Mouse (Mus musculus) layer of hippocampus, postnatal 25 days (tissue): ENCODE data around the gene Hist1h2bc. TPM values are rescaled to one million over a fixed set of nuclear protein-coding genes. Genes with fewer than 3 reads are reported as not detected.

Experiments
- DNase-seq, 2 experiments: peaks; one replicate each; pipeline ENCODE4 v3.0.0; 2022; ENCODE audit warnings: mixed read lengths in 2 of 2, low spot score in 1 of 2; ENCODE audit errors: extremely low spot score in 1 of 2
- microRNA-seq, 2 experiments: library from miRNA; unstranded; fragments of <30 nt; microRNA quantifications; one replicate each; pipeline ENCODE4 v1.2.0; 2021
- total RNA-seq, 2 experiments: library from RNA; stranded (reverse); gene quantifications; 2 replicates each; pipeline ENCODE4 v1.2.3; 2021

The Hist1h2bc gene
- total RNA-seq, 2 experiments from 2014 or later: 50.7 to 51.1 TPM

DNA sequence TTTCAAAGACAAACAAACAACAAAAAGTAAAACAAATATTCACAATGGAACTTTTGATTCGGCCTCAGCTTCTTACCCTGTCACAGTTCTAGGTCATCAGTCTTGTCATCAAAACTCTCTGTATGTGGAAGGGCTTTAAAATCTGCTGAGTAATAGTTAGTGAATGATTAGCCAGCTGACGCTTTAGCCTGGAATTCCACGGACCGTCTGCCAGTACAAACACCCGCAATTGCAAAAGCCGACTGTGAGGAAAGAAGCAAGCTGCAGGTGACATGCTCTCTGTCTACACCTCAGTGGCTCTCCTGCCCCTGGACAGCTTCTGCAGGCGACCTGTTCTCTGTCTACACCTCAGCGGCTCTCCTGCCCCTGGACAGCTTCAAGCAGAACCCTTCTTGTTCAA, 46.5 kb downstream of the Hist1h2bc start:
- DNase-seq: no peak

GRCm38 (mm10) chr13:23732156-23732804, 48.3 kb downstream of the Hist1h2bc start:
- no peak for DNase-seq

DNA sequence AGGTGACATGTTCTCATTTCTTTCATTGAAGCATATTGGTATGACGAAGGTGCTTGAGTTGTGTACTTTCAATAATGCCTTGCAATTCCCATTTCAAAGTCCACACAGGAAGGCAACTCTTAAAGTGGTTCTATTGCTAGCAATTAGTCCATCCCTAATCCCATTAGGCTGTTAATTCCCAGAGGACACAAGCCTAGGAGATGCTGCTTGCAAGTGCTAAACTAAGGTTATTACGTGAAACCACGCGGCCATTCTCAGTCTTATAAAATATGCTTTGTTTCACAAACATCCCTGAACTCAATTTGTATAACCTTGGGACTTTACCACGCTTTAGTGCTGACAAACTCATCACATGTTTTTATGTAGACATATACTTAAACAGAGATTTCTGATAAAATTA, 53.1 kb downstream of the Hist1h2bc start:
- DNase-seq: no peak

DNA sequence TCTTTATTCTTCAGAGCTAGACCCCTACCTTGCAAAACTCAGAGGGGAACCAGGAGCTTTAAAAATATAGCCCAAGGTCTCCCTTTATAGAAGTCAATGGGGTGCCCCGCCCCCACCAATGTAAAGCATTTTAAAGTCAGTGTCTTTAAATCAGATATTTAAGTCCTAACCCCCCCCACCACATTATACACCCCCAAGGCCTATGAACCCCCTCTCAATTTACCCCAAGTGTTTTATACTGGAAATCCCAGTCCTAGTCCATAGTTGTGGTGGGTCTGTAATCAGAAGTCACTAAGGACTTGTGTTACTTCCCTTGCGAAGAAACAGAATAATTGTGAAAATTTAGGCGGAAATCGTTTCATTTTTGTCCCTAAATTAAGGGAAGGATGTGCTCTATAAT, 54.0 kb downstream of the Hist1h2bc start:
- no peak for DNase-seq

DNA sequence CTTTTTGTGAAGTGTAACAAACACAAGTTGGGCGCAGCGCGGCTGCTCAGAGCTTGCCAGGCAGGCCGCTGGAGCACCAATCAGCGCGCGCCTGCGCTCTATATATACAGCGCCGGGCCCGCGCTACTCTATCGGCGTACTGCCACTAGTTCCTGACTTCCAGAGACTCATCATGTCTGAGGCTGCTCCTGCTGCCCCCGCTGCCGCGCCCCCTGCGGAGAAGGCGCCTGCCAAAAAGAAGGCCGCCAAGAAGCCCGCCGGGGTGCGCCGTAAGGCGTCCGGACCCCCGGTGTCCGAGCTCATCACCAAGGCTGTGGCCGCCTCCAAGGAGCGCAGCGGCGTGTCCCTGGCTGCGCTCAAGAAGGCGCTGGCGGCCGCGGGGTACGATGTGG, 54.7 kb downstream of the Hist1h2bc start, which contains the start of gene Hist1h1c:
Gene Hist1h1c (plus strand): TSS at position 132 of the 392 bp plus-strand sequence.
- DNase-seq: peak; percentile 75 to 86

- peak; percentile 69 to 80 for DNase-seq
Measured at GRCm38 (mm10) chr13:23739069-23739921, 55.3 kb downstream of the Hist1h2bc start.

- no peak for DNase-seq
Measured at GRCm38 (mm10) chr13:23739922-23740252, 55.9 kb downstream of the Hist1h2bc start.

DNA sequence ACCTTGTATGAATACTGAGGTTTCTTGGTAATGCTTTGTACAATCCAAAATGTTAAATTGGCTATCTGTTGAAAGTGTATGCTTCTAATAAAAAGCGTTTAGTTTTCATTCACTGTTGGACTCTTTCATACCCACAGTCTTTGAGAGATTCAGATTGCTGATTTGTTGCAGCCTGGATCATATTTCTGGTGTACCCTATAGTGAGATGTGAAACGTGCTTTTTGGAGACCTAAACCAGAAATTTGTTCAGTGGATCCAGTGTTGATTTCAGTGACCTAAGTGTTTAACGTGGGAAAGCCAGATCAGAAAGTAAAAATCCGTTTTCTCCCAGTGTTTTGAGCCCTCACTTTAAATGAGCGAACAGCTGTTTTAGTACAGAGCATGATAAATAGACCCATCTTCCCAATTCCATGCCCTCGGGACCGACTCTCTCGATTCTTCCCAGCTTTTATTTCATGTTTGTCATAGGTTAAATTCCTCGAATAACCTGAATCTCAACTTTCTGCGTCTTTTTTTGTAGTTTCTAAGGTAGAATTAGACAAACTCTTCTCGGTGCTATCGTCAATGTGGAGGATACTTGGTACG, 56.3 kb downstream of the Hist1h2bc start:
- DNase-seq: no peak

DNA sequence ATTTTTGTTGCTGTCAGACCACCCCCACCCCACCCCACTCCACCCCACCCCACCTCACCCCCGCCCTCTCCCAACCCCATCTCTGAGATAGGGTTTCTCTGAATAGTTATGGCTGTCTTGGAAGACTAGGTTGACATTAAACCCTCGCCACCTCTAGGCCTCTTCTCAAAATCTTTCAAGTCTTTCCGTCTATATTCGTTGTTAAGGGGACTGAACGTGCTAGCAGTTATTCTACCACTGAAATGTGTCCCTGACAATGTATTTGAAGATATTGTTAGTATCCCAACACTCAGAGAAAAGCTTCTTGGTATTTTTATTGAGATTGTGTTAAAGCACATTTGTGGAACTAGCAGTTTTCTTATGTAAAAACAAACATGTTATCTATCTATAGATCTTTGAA, 56.9 kb downstream of the Hist1h2bc start:
- DNase-seq: no peak

GRCm38 (mm10) chr13:23742007-23742406, 58.0 kb downstream of the Hist1h2bc start:
- DNase-seq: no peak

Small RNA genes lying within 50 kb of the gene (microRNA-seq; reads per million reads assigned to microRNA genes)
- 0 reads per million in 2 experiments for gene Gm44350

Other genes with a start within 250 kb of the Hist1h2bc start
- gene Btn1a1, start 218.3 kb upstream of the Hist1h2bc start, total RNA-seq: not detected
- under 1 TPM; 0.59 to 0.66 TPM for gene Btn2a2, start 195.3 kb upstream of the Hist1h2bc start, total RNA-seq
- 100 to 1,000 TPM; 289 to 367 TPM for gene Hist1h4h, start 153.1 kb upstream of the Hist1h2bc start, total RNA-seq
- 10 to 100 TPM in 1 of 2 experiments, 1 to 10 TPM in 1; 7.8 to 12.2 TPM for gene Hist1h2af, start 150.3 kb upstream of the Hist1h2bc start, total RNA-seq
- gene Hist1h3g, start 148.8 kb upstream of the Hist1h2bc start, total RNA-seq: 1 to 10 TPM; 3.6 to 5.7 TPM
- gene Hist1h2bh, start 140.8 kb upstream of the Hist1h2bc start, total RNA-seq: 1 to 10 TPM in 1 of 2 experiments, under 1 TPM in 1; 0.94 to 1.1 TPM
- gene Hist1h3f, start 140.1 kb upstream of the Hist1h2bc start, total RNA-seq: 10 to 100 TPM; 15.7 to 16.5 TPM
- 100 to 1,000 TPM; 127 to 164 TPM for gene Hist1h4f, start 132.6 kb upstream of the Hist1h2bc start, total RNA-seq
- gene Hist1h1d, start 130.9 kb upstream of the Hist1h2bc start, total RNA-seq: 1 to 10 TPM; 4.7 to 4.8 TPM
- gene Hist1h3e, start 121.8 kb upstream of the Hist1h2bc start, total RNA-seq: 10 to 100 TPM; 47.8 to 50.0 TPM
- gene Hist1h2ae, start 113.0 kb upstream of the Hist1h2bc start, total RNA-seq: 1 to 10 TPM; 4.6 to 7.9 TPM
- gene Hist1h2bg, start 112.8 kb upstream of the Hist1h2bc start, total RNA-seq: 10 to 100 TPM; 79.1 to 83.5 TPM
- gene Hist1h2bf, start 110.0 kb upstream of the Hist1h2bc start, total RNA-seq: 10 to 100 TPM; 26.4 to 30.6 TPM
- 10 to 100 TPM in 1 of 2 experiments, 1 to 10 TPM in 1; 7.1 to 11.6 TPM for gene Hist1h2ad, start 109.8 kb upstream of the Hist1h2bc start, total RNA-seq
- 10 to 100 TPM; 10.0 to 14.4 TPM for gene Hist1h3d, start 108.4 kb upstream of the Hist1h2bc start, total RNA-seq
- gene Hist1h4d, start 102.6 kb upstream of the Hist1h2bc start, total RNA-seq: 100 to 1,000 TPM; 129 to 153 TPM
- 1 to 10 TPM; 7.1 to 8.3 TPM for gene Hist1h2be, start 63.1 kb upstream of the Hist1h2bc start, total RNA-seq
- gene Hist1h1e, start 61.6 kb upstream of the Hist1h2bc start, total RNA-seq: 10 to 100 TPM; 45.8 to 59.4 TPM
- 1 to 10 TPM; 3.1 to 3.3 TPM for gene Hist1h2ac, start 251 bp upstream of the Hist1h2bc start, total RNA-seq
- not detected for gene Hist1h1t, start 11.6 kb downstream of the Hist1h2bc start, total RNA-seq
- gene Hist1h4c, start 14.3 kb downstream of the Hist1h2bc start, total RNA-seq: 100 to 1,000 TPM in 1 of 2 experiments, 10 to 100 TPM in 1; 92.2 to 102 TPM
- gene Hfe, start 26.7 kb downstream of the Hist1h2bc start, total RNA-seq: 1 to 10 TPM; 3.5 to 3.6 TPM
- 10 to 100 TPM; 53.2 to 69.4 TPM for gene Hist1h1c, start 54.6 kb downstream of the Hist1h2bc start, total RNA-seq
- 1 to 10 TPM; 4.6 to 6.0 TPM for gene Hist1h3c, start 61.4 kb downstream of the Hist1h2bc start, total RNA-seq
- gene Hist1h2bb, start 62.5 kb downstream of the Hist1h2bc start, total RNA-seq: 10 to 100 TPM; 20.1 to 33.5 TPM
- gene Hist1h2ab, start 66.9 kb downstream of the Hist1h2bc start, total RNA-seq: 10 to 100 TPM; 24.8 to 42.0 TPM
- gene Hist1h3b, start 68.1 kb downstream of the Hist1h2bc start, total RNA-seq: 10 to 100 TPM; 12.3 to 22.8 TPM
- gene Hist1h4b, start 72.8 kb downstream of the Hist1h2bc start, total RNA-seq: 10 to 100 TPM; 71.8 to 80.9 TPM
- 10 to 100 TPM; 42.9 to 58.9 TPM for gene Hist1h4a, start 77.0 kb downstream of the Hist1h2bc start, total RNA-seq
- 10 to 100 TPM; 30.8 to 53.8 TPM for gene Hist1h3a, start 78.2 kb downstream of the Hist1h2bc start, total RNA-seq
- gene Hist1h1a, start 79.5 kb downstream of the Hist1h2bc start, total RNA-seq: 10 to 100 TPM; 15.6 to 24.5 TPM
- gene Trim38, start 85.7 kb downstream of the Hist1h2bc start, total RNA-seq: not detected
- under 1 TPM in 1 of 2 experiments, not detected in 1; 0.12 TPM for gene Slc17a2, start 122.8 kb downstream of the Hist1h2bc start, total RNA-seq
- gene Slc17a3, start 155.2 kb downstream of the Hist1h2bc start, total RNA-seq: not detected
- not detected for gene Slc17a1, start 183.6 kb downstream of the Hist1h2bc start, total RNA-seq
- not detected for gene Slc17a4, start 230.8 kb downstream of the Hist1h2bc start, total RNA-seq
- gene Hist1h2ba, start 250.0 kb downstream of the Hist1h2bc start, total RNA-seq: not detected